Mouse (Mus musculus) inflammation-experienced regulatory T-cells, adult 6 months (primary cell): Measurements from ENCODE around the gene 4930558C23Rik. TPM values are rescaled to one million over a fixed set of nuclear protein-coding genes. Genes with fewer than 3 reads are reported as not detected.
"Not testable (repeated sequence)": the region's sequence is repeated elsewhere in the genome, so short reads cannot be mapped to it uniquely, and the experiment has no call there.

Experiments
- ATAC-seq: one replicate; pipeline ENCODE4 v1.8.0; 2017
- polyA plus RNA-seq, 3 experiments: library from polyadenylated mRNA; unstranded; fragments of 100-300 nt; shearing (Covaris generic); gene quantifications; one replicate each; pipeline ENCODE4 v1.2.1; 2017

The 4930558C23Rik gene
- polyA plus RNA-seq, 3 experiments from 2014 or later, result not detected

GRCm38 (mm10) chr3:95370101-95370500 lies 32.5 kb downstream of the 4930558C23Rik start:
- ATAC-seq, result no peak

- not testable (repeated sequence) for ATAC-seq
These were observed 42.4 kb downstream of the 4930558C23Rik start for GRCm38 (mm10) chr3:95360276-95360675.

GRCm38 (mm10) chr3:95357746-95358145 lies 44.9 kb downstream of the 4930558C23Rik start:
- ATAC-seq, result no peak

GRCm38 (mm10) chr3:95356701-95357449 lies 45.8 kb downstream of the 4930558C23Rik start, which contains the start of gene Setdb1:
Gene Setdb1 (minus strand): TSS chr3:95357202.
- ATAC-seq, result peak; percentile 91

GRCm38 (mm10) chr3:95355911-95356544 lies 46.6 kb downstream of the 4930558C23Rik start:
- ATAC-seq, result not testable (repeated sequence)

GRCm38 (mm10) chr3:95349491-95349890 lies 53.1 kb downstream of the 4930558C23Rik start:
- peak; percentile 48 for ATAC-seq

GRCm38 (mm10) chr3:95348343-95348742 lies 54.3 kb downstream of the 4930558C23Rik start:
- not testable (repeated sequence) for ATAC-seq

- no peak for ATAC-seq
These were observed 56.2 kb downstream of the 4930558C23Rik start for GRCm38 (mm10) chr3:95346454-95346853.

GRCm38 (mm10) chr3:95343356-95344000 lies 59.2 kb downstream of the 4930558C23Rik start:
- ATAC-seq, result not testable (repeated sequence)

- ATAC-seq, result no peak
These were observed 64.4 kb downstream of the 4930558C23Rik start for GRCm38 (mm10) chr3:95338251-95338650.

GRCm38 (mm10) chr3:95337345-95337744 lies 65.3 kb downstream of the 4930558C23Rik start:
- ATAC-seq, result no peak

Other genes starting within 250 kb of the 4930558C23Rik start
- gene Sema6c, start 242.4 kb downstream of the 4930558C23Rik start, polyA plus RNA-seq, result under 1 TPM in 1 of 3 experiments, not detected in 2; 0.16 TPM
- 10 to 100 TPM; 28.0 to 52.1 (median 31.8) TPM for gene Gabpb2, start 184.9 kb downstream of the 4930558C23Rik start, polyA plus RNA-seq
- gene Cdc42se1, start 174.1 kb downstream of the 4930558C23Rik start, polyA plus RNA-seq, result 100 to 1,000 TPM; 179 to 293 (median 202) TPM
- 10 to 100 TPM; 17.5 to 21.6 (median 18.8) TPM for gene Mllt11, start 170.7 kb downstream of the 4930558C23Rik start, polyA plus RNA-seq
- under 1 TPM; 0.49 to 0.94 (median 0.85) TPM for gene Gm128, start 161.2 kb downstream of the 4930558C23Rik start, polyA plus RNA-seq
- gene Bnipl, start 151.6 kb downstream of the 4930558C23Rik start, polyA plus RNA-seq, result under 1 TPM in 1 of 3 experiments, not detected in 2; 0.52 TPM
- gene Mindy1, start 121.5 kb downstream of the 4930558C23Rik start, polyA plus RNA-seq, result 10 to 100 TPM; 17.8 to 18.5 (median 18.3) TPM
- gene Prune1, start 120.8 kb downstream of the 4930558C23Rik start, polyA plus RNA-seq, result 10 to 100 TPM in 1 of 3 experiments, 1 to 10 TPM in 2; 7.5 to 11.0 (median 8.8) TPM
- under 1 TPM; 0.64 to 0.92 (median 0.91) TPM for gene Anxa9, start 95.7 kb downstream of the 4930558C23Rik start, polyA plus RNA-seq
- gene Cers2, start 88.0 kb downstream of the 4930558C23Rik start, polyA plus RNA-seq, result 100 to 1,000 TPM; 151 to 215 (median 154) TPM
- gene Setdb1, start 45.6 kb downstream of the 4930558C23Rik start, polyA plus RNA-seq, result 10 to 100 TPM; 16.9 to 24.2 (median 18.5) TPM
- gene Arnt, start 31.5 kb upstream of the 4930558C23Rik start, polyA plus RNA-seq, result 10 to 100 TPM; 33.1 to 43.5 (median 36.8) TPM
- under 1 TPM in 1 of 3 experiments, not detected in 2; 0.44 TPM for gene Ctsk, start 96.4 kb upstream of the 4930558C23Rik start, polyA plus RNA-seq
- 100 to 1,000 TPM; 244 to 569 (median 448) TPM for gene Ctss, start 123.9 kb upstream of the 4930558C23Rik start, polyA plus RNA-seq
- gene Hormad1, start 156.8 kb upstream of the 4930558C23Rik start, polyA plus RNA-seq, result not detected
- 10 to 100 TPM; 28.1 to 37.0 (median 31.5) TPM for gene Golph3l, start 186.1 kb upstream of the 4930558C23Rik start, polyA plus RNA-seq
- gene Ensa, start 222.2 kb upstream of the 4930558C23Rik start, polyA plus RNA-seq, result 10 to 100 TPM; 68.7 to 89.9 (median 76.3) TPM